10 mouse cellular contexts compared by ENCODE assay signal in genomic region chr5:72802851-72803250, GRCm38 (mm10). TPM values are rescaled to one million over a fixed set of nuclear protein-coding genes. Genes with fewer than 3 reads are reported as not detected.
DNase-seq lines count a peak whose midpoint lies in the region; ATAC-seq lines count a peak whose summit lies in the region.
"Had no signal": no experiment of that assay in that cellular context is flagged by ENCODE, and none has a peak within 500 bp of the region (broad histone marks: within the 10 kb centered on the region; RNA-seq: fewer than 3 reads in every experiment).

No protein-coding gene starts in this region.

- peak overlapping the region; percentile 72 for H3K27ac ChIP-seq in heart, embryonic 11.5 days (ENCODE audit: low read depth, low read length)

- peaks cover 7% of the 10 kb centered on the region for H3K4me1 ChIP-seq in heart, embryonic 11.5 days (ENCODE audit: control insufficient read depth, insufficient read depth, low read length)

- ATAC-seq in heart, embryonic 11.5 days (replicated peaks; ENCODE audit: insufficient number of reproducible peaks, low FRiP score, low TSS enrichment), result 0 out of 2 replicates have a peak, but pooled peaks have one; percentile 34
- peak; percentile 67 for ATAC-seq in neutrophil, adult 5-6 weeks (ENCODE audit: extremely low read depth, insufficient number of reproducible peaks, low FRiP score, poor library complexity, severe bottlenecking)
- ATAC-seq: activated CD4-positive, CD25-positive, alpha-beta regulatory T cell, adult 4 months; forebrain, embryonic 14.5 days had no signal

- no peak overlapping the region for H3K4me2 ChIP-seq in heart, embryonic 11.5 days

- no peaks in the 10 kb centered on the region for H3K27me3 ChIP-seq in heart, embryonic 11.5 days (ENCODE audit: control insufficient read depth, insufficient read depth, low read length)

- WGBS in heart, embryonic 11.5 days (ENCODE audit: insufficient replicate concordance), result 37% methylated on average over 5 of the region's 5 CpGs

- intact Hi-C loops in left cerebral cortex, postnatal 14 days (cut with DNase I), result no loop called here

- H3K4me3 ChIP-seq in heart, embryonic 11.5 days (ENCODE audit: low read depth, low read length), result no peak overlapping the region

- no peak overlapping the region for H3K9ac ChIP-seq in heart, embryonic 11.5 days (ENCODE audit: low read depth, low read length)

- H3K36me3 ChIP-seq in heart, embryonic 11.5 days (ENCODE audit: control insufficient read depth, insufficient read depth, low read length), result no peaks in the 10 kb centered on the region

- no peaks in the 10 kb centered on the region for H3K9me3 ChIP-seq in heart, embryonic 11.5 days (replicated peaks; ENCODE audit: control insufficient read depth, low read length)

- peak; percentile 70 to 80 for DNase-seq in spleen, postnatal 36 days (ENCODE audit: low spot score in 2 of 2)
- no peak for DNase-seq in spleen, postnatal 4 days (ENCODE audit: low spot score in 2 of 2)
- DNase-seq in NIH3T3 (ENCODE audit: low read depth), result peak; percentile 84
- DNase-seq in right cerebral cortex, adult 18-20 months, result no peak
- DNase-seq in left cerebral cortex, postnatal 14 days (ENCODE audit: low spot score in 2 of 2), result no peak
- DNase-seq: cerebellum, adult 9-10 months had no signal

RNA-seq across cellular contexts. Expression of gene Txk, which starts 50.3 kb away (rescaled TPM):
- 0.04 TPM in 1 of 2 replicates, not detected in the other for polyA plus RNA-seq in heart, embryonic 11.5 days (2014; fragmentation: Nextera tagmentation; extraction: Ambion mirVana)
- total RNA-seq in neutrophil, adult 5-6 weeks (2017), result 20.1 and 22.3 TPM in 2 replicates
- total RNA-seq in left cerebral cortex, postnatal 14 days (2021), result under 1 TPM; 0.24 to 0.27 TPM
- polyA plus RNA-seq: forebrain, embryonic 14.5 days had no signal

Comparison
In these comparisons a context has a peak if more than half of its experiments do, and no peak if none do; other contexts are left out.
1. DNase-seq: peak in spleen, postnatal 36 days (2 of 2) and NIH3T3 (single experiment); none in spleen, postnatal 4 days (0 of 2), right cerebral cortex, adult 18-20 months (single experiment) and left cerebral cortex, postnatal 14 days (0 of 2).
2. RNA of gene Txk, which starts 50.3 kb away (total RNA-seq): 20.1 to 22.3 TPM in neutrophil, adult 5-6 weeks; 0.24 to 0.27 TPM in left cerebral cortex, postnatal 14 days; every median in the first group is over 10 times any median in the second.